Mouse (Mus musculus) limb, embryonic 15.5 days (tissue): ENCODE measurements at regions not wholly inside any gene's neighbourhood (a gene's known extent, or its start where the extent isn't known, plus 50 kb on each side); places are given as distances from the start of the nearest gene placed in this dataset.
A peak's percentile ranks its signal among the peaks of the same experiment; 100 is the strongest.

Experiments used
- ATAC-seq: fragments of 200-750 bp; cut with Nextera tagmentation; 2 replicates; pipeline ENCODE4 v1.8.0; 2017; ENCODE audit warnings: low read depth, moderate TSS enrichment; ENCODE audit not compliant: insufficient number of reproducible peaks, low FRiP score, low TSS enrichment
- H3K27ac ChIP-seq: fragments of 300-500 bp; sonication (generic); 2 replicates; pipeline ENCODE4 v1.5.1; 2015; ENCODE audit warnings: moderate library complexity, mild to moderate bottlenecking, inconsistent platforms
- H3K27me3 ChIP-seq: fragments of 300-500 bp; sonication (generic); 2 replicates; pipeline ENCODE4 v1.6.1; 2015; ENCODE audit warnings: inconsistent platforms
- H3K36me3 ChIP-seq: fragments of 300-500 bp; sonication (generic); 2 replicates; pipeline ENCODE4 v1.6.1; 2015; ENCODE audit warnings: inconsistent platforms
- H3K4me1 ChIP-seq: fragments of 300-500 bp; sonication (generic); 2 replicates; pipeline ENCODE4 v1.6.1; 2015; ENCODE audit warnings: inconsistent platforms
- H3K4me2 ChIP-seq: fragments of 300-500 bp; sonication (generic); 2 replicates; pipeline ENCODE4 v1.6.1; 2015; ENCODE audit warnings: mild to moderate bottlenecking, inconsistent platforms
- H3K4me3 ChIP-seq: fragments of 300-500 bp; sonication (generic); 2 replicates; pipeline ENCODE4 v1.5.1; 2015; ENCODE audit warnings: mild to moderate bottlenecking, inconsistent platforms
- H3K9ac ChIP-seq: fragments of 300-500 bp; sonication (generic); 2 replicates; pipeline ENCODE4 v1.6.1; 2015; ENCODE audit warnings: inconsistent platforms
- H3K9me3 ChIP-seq: fragments of 300-500 bp; sonication (generic); 2 replicates; pipeline ENCODE4 v1.6.1; 2016; ENCODE audit warnings: inconsistent platforms
- WGBS: fragments of 180-500 bp; shearing (Covaris S2); methylation state at CpG from one replicate; pipeline ENCODE4 v1.1.7; 2015; 5-methylcytosine and 5-hydroxymethylcytosine counted together

DNA sequence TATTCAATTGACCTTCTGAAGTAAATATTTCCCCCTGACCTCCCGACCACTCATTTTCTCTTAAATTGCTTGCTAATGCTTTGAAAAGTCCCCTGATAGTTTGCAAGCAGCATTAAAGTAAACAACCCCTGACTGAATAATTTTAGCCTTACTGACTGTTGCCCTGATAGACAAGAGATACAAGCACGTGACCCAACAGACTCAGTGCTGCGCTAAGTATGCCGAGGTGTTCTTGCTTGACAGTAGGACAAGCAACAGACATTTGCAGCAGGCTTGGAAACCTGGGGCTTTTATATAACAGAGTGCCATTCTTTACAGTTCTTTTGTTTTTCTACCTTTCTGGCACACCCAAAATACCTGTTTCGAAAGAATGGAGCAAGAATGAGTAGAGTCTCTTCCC, 2779.9 kb upstream of the Gm7489 start:
- Histone ChIP-seq H3K9ac (no peak overlapping the region), H3K4me2 (no peak overlapping the region), H3K27me3 (no peaks in the 10 kb centered on the region), H3K9me3 (no peaks in the 10 kb centered on the region), H3K4me3 (no peak overlapping the region), H3K27ac (no peak overlapping the region), H3K36me3 (no peaks in the 10 kb centered on the region), H3K4me1 (peaks cover 4% of the 10 kb centered on the region; the same call in 1 of the 2 replicates)
- WGBS = 60% methylated on average over 5 of the region's 5 CpGs
- no peak for ATAC-seq

DNA sequence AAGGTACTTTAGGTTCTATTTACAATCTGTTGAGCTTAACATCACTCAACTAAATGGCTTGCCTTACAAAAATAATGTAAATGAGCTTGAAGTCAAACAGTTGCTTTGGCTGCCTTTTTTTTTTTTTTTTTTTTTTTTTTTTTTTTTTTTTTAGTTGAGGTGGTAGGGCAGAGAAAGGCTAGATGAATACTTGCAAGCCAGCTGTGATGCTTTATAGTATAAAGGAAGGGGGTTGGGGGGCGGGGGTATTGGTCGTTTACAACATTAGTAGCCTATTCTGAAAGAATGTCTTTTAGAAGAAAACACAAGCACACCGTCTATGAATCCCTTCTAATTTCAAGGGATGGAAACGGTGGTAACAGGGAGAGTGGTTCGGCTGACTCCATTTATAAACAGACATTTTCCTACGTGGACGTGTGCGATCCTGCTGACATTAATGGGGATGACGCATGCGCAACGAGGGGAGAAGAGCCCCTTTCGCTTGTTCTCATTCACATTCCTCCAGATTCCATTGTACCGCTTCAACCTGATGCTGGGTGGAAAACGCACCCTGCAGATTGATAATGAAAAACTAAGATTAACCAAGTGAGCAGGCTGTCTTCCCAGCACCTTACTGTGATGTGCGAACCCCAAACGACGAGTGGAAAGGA, 2779.2 kb upstream of the Gm7489 start:
- no peak for ATAC-seq
- H3K9me3 ChIP-seq = no peaks in the 10 kb centered on the region
- WGBS = 59% methylated on average over 17 of the region's 17 CpGs
- H3K4me2 ChIP-seq = no peak overlapping the region
- H3K27ac ChIP-seq = no peak overlapping the region
- peaks cover 4% of the 10 kb centered on the region; the same call in 1 of the 2 replicates for H3K4me1 ChIP-seq
- 0 out of 2 replicates have a peak overlapping the region, but pooled peaks have one; percentile 1 for H3K4me3 ChIP-seq
- no peaks in the 10 kb centered on the region for H3K27me3 ChIP-seq
- H3K9ac ChIP-seq = no peak overlapping the region
- no peaks in the 10 kb centered on the region for H3K36me3 ChIP-seq

DNA sequence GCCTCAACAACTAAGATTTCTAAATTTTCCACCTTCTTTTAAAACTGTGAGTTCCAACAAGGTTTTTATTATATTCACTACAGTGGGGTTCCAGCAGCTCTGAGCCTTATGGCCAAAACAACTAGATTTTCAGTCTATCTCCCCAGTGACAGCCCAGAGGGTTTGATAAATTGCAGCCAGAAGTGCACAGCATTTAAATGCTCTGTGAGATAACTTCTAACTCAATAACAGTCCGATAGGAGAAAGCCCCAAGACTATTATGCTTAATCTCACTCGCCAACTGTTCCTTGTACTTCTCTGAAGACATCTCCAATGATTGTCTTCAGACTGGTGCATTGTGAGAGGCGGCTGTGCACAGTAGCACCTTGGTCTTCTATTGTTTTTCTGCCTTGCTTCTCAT, 2774.5 kb upstream of the Gm7489 start:
- Histone ChIP-seq H3K4me1 (no peaks in the 10 kb centered on the region; the same call in 1 of the 2 replicates), H3K9me3 (no peaks in the 10 kb centered on the region), H3K27me3 (no peaks in the 10 kb centered on the region), H3K27ac (no peak overlapping the region), H3K36me3 (no peaks in the 10 kb centered on the region), H3K4me3 (no peak overlapping the region), H3K4me2 (no peak overlapping the region), H3K9ac (no peak overlapping the region)
- ATAC-seq = no peak
- WGBS = 84% methylated on average over 3 of the region's 3 CpGs

DNA sequence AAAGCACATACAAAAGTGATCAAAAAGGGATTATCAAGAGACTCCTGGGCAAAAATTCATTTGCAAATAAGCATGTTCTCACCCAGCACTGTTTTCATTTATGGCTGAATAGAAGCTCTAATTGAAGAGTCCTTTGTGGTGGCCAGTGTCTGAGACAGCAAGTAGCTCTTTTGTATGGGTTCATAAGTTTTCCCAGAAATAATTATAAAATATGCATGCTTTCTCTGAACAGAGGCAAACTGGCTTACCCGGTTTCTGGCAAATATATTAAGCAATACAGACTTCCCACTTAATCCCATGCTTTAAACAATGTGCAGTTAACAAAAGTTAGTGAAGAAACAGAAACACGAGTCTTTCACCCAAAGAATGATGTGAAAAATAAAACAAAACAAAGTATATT, 2758.8 kb upstream of the Gm7489 start:
- Histone ChIP-seq H3K27me3 (no peaks in the 10 kb centered on the region), H3K36me3 (no peaks in the 10 kb centered on the region)
- no peak for ATAC-seq

DNA sequence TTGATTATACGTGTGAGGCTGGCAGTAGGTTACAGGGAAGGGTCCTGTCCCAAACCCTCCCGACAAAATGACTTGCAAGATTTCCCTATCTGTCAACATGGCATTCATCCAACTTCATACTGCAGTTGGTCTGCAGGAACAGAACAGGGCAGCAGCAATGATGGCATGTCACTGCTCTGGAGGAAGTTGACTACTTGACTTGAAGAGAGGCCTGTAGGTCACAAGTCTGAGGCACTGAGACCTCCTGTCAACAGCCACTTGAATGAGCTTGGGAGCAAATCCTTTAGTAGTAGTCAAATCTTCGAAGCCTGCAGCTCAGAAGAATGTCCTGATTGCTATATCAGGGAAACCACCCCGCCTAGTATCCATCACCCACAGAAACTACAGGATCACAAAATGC, 2753.7 kb upstream of the Gm7489 start:
- Histone ChIP-seq H3K9ac (no peak overlapping the region), H3K27me3 (no peaks in the 10 kb centered on the region), H3K4me1 (no peaks in the 10 kb centered on the region), H3K9me3 (no peaks in the 10 kb centered on the region), H3K4me3 (no peak overlapping the region), H3K36me3 (no peaks in the 10 kb centered on the region), H3K27ac (no peak overlapping the region), H3K4me2 (no peak overlapping the region)
- no peak for ATAC-seq
- WGBS = 80% methylated on average over 4 of the region's 4 CpGs

More for the DNA sequence above, 2758.8 kb upstream of the Gm7489 start:
- Histone ChIP-seq H3K9me3 (no peaks in the 10 kb centered on the region), H3K4me3 (no peak overlapping the region), H3K27ac (no peak overlapping the region), H3K4me2 (no peak overlapping the region), H3K9ac (no peak overlapping the region), H3K4me1 (no peaks in the 10 kb centered on the region)
- WGBS = 64% methylated on average over 2 of the region's 2 CpGs

DNA sequence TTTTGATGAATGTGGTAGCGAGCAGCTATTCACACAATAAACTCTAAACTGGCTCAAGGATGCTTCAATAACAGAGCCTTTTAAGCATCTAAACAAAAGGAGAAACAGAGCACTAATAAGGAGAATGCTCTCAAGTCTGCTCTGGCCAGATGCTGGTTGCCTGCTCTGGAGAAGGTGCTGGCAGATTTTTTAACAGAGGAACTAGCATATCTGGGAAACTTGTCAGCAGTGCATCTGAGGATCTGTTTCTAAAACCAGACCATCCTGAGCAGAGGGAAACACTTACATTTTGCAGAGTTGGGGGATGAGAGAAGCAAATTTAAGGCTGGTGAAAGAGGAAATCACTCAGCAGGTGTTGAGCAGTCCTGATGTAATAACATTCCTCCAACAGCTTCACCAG, 2748.6 kb upstream of the Gm7489 start:
- no peak overlapping the region for H3K4me2 ChIP-seq
- ATAC-seq = no peak

DNA sequence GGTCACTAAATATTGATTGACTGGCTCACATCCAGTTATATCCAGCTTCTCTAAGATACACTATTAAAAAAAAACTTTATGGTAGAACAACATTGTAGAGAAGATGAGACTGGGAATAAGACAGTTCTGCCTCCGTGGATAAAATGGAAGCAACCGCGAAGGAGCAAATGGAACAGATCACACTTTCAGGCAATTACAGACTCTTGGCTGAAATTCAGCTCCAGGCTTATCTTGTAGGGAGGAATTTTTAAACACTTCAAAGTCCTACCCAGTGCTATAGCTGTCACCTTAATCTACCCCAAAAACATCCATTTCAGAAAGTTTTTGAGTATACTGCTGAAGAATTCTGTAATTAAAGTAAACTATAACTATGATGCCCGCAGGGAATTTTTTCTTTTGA, 2745.2 kb upstream of the Gm7489 start:
- ATAC-seq = no peak
- WGBS = 58% methylated on average over 4 of the region's 4 CpGs
- Histone ChIP-seq H3K4me2 (no peak overlapping the region), H3K4me1 (no peaks in the 10 kb centered on the region), H3K27ac (no peak overlapping the region), H3K9me3 (no peaks in the 10 kb centered on the region), H3K27me3 (no peaks in the 10 kb centered on the region), H3K36me3 (no peaks in the 10 kb centered on the region), H3K9ac (no peak overlapping the region), H3K4me3 (no peak overlapping the region)

More for the DNA sequence above, 2748.6 kb upstream of the Gm7489 start:
- Histone ChIP-seq H3K4me3 (no peak overlapping the region), H3K4me1 (no peaks in the 10 kb centered on the region), H3K9me3 (no peaks in the 10 kb centered on the region), H3K9ac (no peak overlapping the region), H3K27ac (no peak overlapping the region), H3K36me3 (no peaks in the 10 kb centered on the region), H3K27me3 (no peaks in the 10 kb centered on the region)
- 36% methylated on average over 1 of the region's 1 CpGs for WGBS

DNA sequence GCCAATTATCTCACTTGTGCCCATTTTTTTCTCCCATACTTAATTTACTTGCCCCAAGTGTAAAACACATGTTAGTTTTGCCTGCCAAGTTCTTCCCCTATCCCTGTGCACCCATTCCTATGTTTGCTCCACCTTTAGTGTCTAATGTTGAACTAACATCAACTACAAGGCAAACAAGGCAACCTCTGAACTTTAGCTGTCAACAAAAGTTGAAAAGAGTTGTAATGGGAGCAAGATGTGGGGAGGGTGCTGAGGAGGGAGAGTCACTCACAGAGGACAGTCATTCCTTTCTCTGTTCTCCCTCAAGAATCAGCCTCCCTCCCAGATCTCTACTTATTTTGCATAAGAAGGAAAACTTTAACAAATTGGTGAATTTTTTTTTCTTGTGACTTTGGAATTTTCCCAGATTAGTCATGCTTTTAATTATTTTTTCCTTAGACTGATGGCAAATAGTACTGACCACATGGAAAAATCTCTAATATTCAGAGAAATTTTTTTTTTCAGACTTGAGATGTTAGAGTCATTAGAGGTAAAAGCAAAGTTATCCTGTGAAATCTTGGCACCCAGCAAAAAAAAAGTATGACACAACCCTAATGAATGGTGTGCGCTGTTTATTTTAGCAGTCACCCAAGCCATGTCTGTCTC, 2710.6 kb upstream of the Gm7489 start:
- 86% methylated on average over 1 of the region's 1 CpGs for WGBS
- no peak for ATAC-seq
- no peak overlapping the region for H3K4me2 ChIP-seq
- H3K4me1 ChIP-seq = no peaks in the 10 kb centered on the region
- no peak overlapping the region for H3K4me3 ChIP-seq
- no peaks in the 10 kb centered on the region for H3K36me3 ChIP-seq
- no peaks in the 10 kb centered on the region for H3K9me3 ChIP-seq
- no peak overlapping the region for H3K27ac ChIP-seq
- no peaks in the 10 kb centered on the region for H3K27me3 ChIP-seq
- no peak overlapping the region for H3K9ac ChIP-seq

DNA sequence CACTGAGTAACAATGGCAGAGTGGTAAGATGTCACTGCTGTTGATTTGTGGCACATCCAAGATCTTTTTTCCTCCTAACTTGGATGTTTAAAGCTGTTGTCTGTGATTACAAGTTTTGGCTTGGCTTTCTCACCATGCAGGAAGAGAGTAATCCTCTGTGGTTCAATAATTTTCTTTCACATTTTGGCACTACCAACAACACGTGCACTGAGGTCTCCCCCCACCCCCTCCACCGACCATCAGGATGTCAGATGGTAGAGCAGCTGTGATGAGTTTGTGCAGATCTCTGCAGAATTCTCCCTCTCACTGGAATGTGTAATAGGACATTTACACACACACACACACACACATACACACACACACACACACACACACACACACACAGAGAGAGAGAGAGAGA, 2708.2 kb upstream of the Gm7489 start:
- Histone ChIP-seq H3K27me3 (no peaks in the 10 kb centered on the region), H3K36me3 (no peaks in the 10 kb centered on the region), H3K4me2 (no peak overlapping the region), H3K9me3 (no peaks in the 10 kb centered on the region), H3K4me3 (no peak overlapping the region), H3K4me1 (no peaks in the 10 kb centered on the region), H3K27ac (no peak overlapping the region), H3K9ac (no peak overlapping the region)
- WGBS = 35% methylated on average over 2 of the region's 2 CpGs
- ATAC-seq = no peak

DNA sequence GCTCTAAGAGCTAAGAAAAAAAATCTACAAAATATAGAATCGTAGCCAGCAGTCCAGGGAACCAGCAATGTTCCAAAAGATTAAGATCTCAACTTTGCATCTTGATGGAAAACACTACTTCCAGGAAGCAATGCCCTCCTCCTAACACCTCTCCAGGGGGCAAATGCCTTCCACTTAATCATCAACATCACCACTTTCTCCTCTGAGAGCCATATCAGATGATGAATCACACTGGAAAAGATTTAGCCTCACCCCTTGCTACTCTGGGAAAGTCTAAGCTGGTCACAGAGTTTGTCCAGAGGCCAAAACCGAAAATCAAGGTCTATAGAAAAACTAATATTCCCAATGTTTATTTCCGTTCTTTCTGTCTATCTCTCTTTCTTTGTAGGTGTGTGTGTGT, 2695.6 kb upstream of the Gm7489 start:
- H3K36me3 ChIP-seq = no peaks in the 10 kb centered on the region

DNA sequence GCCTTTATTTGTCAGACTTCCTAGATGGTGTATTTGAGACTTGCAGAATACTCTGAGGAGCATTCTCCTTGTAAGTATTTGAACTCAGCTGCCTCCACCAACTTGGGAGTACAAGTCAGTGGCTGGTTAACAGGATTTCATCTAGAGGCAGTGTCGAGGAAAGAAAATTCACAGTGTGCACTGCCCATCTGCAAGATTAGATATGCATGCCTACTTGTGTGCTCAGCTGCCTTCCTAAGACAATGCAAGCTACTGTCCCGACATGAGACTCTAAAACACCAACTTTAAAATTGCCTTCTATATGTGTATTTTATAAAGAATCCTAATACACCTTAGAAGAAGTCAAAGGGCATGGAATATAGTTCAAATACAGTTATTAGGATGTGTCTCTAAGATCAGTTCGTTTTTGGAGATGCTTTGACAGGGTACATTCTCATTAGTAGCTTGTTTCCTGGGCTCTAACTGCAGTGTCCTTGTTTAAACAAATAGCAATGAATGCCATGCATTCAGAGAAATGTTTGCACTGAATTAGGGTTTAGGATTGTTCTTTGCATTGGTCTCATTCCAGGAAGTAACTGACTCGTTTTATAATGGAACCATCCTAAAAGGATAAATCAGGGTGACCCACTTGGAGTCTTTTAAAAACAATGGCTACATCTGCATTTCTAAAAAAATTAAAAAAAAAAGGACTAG, 2687.1 kb upstream of the Gm7489 start:
- WGBS = 58% methylated on average over 4 of the region's 4 CpGs
- Histone ChIP-seq H3K9ac (no peak overlapping the region), H3K27me3 (no peaks in the 10 kb centered on the region), H3K4me3 (no peak overlapping the region), H3K36me3 (no peaks in the 10 kb centered on the region), H3K4me2 (no peak overlapping the region), H3K4me1 (no peaks in the 10 kb centered on the region), H3K9me3 (no peaks in the 10 kb centered on the region), H3K27ac (no peak overlapping the region)
- no peak for ATAC-seq

More for the DNA sequence above, 2695.6 kb upstream of the Gm7489 start:
- H3K4me3 ChIP-seq = no peak overlapping the region
- H3K4me1 ChIP-seq = no peaks in the 10 kb centered on the region
- H3K9ac ChIP-seq = no peak overlapping the region
- no peaks in the 10 kb centered on the region for H3K27me3 ChIP-seq
- 84% methylated on average over 3 of the region's 3 CpGs for WGBS
- H3K4me2 ChIP-seq = no peak overlapping the region
- H3K27ac ChIP-seq = no peak overlapping the region
- ATAC-seq = no peak
- H3K9me3 ChIP-seq = no peaks in the 10 kb centered on the region

DNA sequence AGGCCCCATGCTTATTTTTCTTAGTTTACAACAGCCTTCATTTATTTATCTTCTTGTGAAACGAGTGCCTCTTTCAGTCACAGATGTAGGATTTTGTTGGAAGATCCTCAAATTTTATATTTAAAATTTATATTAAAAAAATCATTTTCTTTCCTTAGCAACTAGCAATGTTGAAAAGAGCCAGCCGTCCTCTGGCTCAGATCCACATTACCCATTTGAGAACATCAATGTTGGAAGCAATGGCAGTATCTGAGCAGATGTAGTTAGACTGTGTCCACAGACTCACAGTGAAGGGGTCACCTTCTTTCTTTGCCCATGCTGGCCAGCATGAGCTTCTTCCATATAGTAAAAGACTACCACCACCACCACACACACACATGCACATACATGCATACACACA, 2681.4 kb upstream of the Gm7489 start:
- WGBS = 73% methylated on average over 2 of the region's 2 CpGs
- no peak overlapping the region for H3K9ac ChIP-seq

More for the DNA sequence above, 2681.4 kb upstream of the Gm7489 start:
- Histone ChIP-seq H3K27ac (no peak overlapping the region), H3K4me3 (no peak overlapping the region), H3K4me2 (no peak overlapping the region), H3K27me3 (no peaks in the 10 kb centered on the region), H3K36me3 (no peaks in the 10 kb centered on the region), H3K4me1 (no peaks in the 10 kb centered on the region), H3K9me3 (no peaks in the 10 kb centered on the region)
- ATAC-seq = no peak
